Mouse (Mus musculus): ENCODE measurements around the gene Gbgt1. TPM values are rescaled to one million over a fixed set of nuclear protein-coding genes. Genes with fewer than 3 reads are reported as not detected.

Gbgt1 gene
- polyA plus RNA-seq, 1 experiment from 2014 or later, result 0.13 TPM

DNA sequence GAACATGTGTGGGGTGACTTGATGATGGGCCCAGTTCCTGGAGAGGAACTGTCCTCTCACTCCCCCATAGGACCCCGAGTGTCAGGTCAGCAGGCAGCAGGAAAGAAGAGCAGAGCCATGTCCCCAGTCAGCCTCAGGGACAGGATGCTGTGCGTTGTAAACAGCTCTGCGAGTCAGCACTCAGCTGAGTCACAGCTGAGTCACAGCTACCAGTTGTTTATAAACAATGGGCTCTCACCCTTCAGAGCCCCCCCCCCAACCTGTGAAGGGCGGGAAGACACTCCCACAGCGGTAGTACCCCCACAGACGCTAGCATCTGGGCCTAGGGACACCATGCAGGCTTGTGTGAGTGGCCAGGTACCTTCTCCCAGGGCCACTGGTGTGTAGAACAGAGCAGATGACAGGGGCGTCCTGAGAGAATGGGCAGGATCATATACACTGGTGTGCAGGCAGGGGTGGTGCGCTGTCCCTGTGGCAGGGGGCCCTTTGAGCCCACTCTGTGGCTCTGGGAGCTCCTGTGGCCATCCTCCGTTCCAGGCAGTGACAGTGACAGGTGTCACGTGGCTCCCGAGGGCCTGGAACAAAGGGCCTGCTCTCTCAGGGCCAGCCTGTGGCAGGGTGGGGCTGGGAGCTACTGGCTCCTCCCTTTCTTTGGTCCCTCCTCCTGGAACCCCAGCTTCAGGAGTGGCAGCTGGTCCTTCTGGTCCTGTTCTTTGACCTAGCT is 28.7 kb downstream of the Gbgt1 start:
- H3K4me1 ChIP-seq, result peaks cover 42% of the 10 kb centered on the region

DNA sequence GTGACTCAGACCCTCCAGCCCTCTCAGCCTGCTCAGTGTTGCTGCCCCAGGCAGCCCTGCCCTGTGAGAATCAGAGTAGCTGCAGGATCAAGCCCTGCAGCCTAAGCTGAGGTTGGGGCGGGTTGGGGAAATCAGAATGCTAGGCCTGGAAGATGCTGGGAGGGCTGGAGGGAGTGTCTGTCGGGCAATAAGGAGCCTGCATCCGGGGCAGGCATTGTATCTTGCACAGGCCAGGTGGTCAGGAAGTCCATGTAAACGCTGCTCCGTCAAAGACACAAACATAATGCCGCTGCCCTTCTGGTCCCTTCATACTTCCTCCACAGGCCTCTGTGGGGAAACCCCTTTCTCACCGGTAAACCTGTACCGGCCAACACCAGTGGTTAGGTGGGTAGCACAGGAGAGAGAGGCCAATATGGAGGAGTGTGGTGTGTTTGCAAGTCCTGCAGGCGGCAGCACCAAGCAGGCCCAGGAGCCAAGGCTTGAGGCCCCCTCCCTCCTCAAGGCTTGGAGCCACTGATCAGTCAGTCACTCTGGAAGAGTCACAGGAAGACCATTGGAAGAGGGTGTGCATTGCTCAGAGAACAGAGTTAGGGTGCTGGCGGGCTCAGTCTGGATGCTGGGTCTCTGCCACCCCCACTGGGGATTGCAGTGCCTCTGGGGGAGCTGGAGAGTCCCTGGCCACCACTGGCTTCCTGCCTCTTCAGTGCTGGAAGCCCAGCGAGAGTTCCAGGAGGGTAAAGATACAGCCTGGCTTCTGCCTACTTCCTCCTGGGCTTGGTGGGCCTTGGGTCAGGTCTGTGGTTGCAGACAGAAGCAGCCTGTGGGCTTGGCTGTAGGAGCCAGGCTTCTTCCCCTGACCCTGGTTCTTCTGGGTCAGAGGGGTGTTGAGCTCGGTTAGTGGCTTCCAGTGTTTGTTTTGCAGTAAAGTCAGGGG is 29.5 kb downstream of the Gbgt1 start:
- Histone ChIP-seq H3K36me3 (no peaks in the 10 kb centered on the region), H3K4me3 (0 out of 2 replicates have a peak overlapping the region, but pooled peaks have one; percentile 6), H3K27me3 (ENCODE audit: insufficient read depth, poor library complexity, severe bottlenecking) (no peaks in the 10 kb centered on the region), H3K9me3 (no peaks in the 10 kb centered on the region), H3K27ac (peak overlapping the region; percentile 80), H3K4me1 (peaks cover 45% of the 10 kb centered on the region)
- WGBS, result 49% methylated on average over 12 of the region's 12 CpGs
- no peak for DNase-seq (ENCODE audit: low spot score)

More for the DNA sequence above, 28.7 kb downstream of the Gbgt1 start:
- Histone ChIP-seq H3K27ac (peak overlapping the region; percentile 80), H3K36me3 (no peaks in the 10 kb centered on the region), H3K9me3 (no peaks in the 10 kb centered on the region), H3K27me3 (ENCODE audit: insufficient read depth, poor library complexity, severe bottlenecking) (no peaks in the 10 kb centered on the region), H3K4me3 (0 out of 2 replicates have a peak overlapping the region, but pooled peaks have one; percentile 6)
- WGBS, result 18% methylated on average over 11 of the region's 11 CpGs
- peak; percentile 88 for DNase-seq (ENCODE audit: low spot score)

DNA sequence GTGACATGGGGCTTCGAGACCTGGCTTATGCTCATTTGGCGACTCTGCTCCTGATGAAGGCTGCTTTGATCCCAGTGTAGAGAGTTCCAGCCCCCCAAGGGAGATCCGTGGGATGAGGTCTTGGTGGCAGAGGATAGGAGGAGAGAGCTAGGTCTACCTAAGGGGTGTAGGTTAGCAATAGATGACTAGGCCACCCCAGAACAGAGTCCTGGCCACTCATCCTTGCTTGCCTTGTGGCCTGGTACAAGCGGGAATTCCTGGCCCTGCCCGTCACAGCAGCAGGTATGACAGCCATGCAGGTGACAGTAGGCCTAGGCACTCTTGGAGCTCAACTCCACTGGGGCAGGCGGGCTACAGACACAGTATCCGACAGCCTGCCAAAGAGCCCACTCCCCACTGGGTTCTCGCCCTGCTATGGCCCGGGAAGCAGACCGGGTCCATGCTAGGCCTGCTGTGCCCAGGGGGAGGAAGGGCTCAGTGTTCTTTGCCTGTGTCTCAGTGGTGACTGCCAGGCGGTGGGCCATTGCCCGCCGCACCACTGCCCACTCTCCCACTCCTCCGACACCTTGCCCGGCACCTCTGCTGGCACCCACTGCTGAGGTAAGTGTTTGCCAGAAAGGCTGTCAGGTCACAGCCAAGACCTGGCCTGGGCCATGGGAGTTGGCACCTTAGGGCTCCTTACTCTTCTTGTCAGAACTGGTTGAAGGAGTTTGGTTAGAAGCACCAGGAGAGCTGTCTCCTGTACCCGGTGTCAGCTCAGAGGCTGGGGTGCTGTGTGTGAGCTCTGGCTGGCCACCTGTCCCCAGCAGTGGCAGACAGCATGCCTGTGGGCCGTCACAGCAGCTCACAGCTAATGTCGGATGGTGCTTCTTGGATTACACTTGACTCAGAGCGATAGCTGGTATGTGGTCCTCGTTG is 31.0 kb downstream of the Gbgt1 start:
- H3K36me3 ChIP-seq, result no peaks in the 10 kb centered on the region
- 80% methylated on average over 20 of the region's 20 CpGs for WGBS
- H3K4me1 ChIP-seq, result peaks cover 57% of the 10 kb centered on the region
- 0 out of 2 replicates have a peak overlapping the region, but pooled peaks have one; percentile 12 for H3K27ac ChIP-seq
- no peaks in the 10 kb centered on the region for H3K9me3 ChIP-seq
- H3K4me3 ChIP-seq, result no peak overlapping the region
- no peak for DNase-seq (ENCODE audit: low spot score)
- H3K27me3 ChIP-seq (ENCODE audit: insufficient read depth, poor library complexity, severe bottlenecking), result no peaks in the 10 kb centered on the region

DNA sequence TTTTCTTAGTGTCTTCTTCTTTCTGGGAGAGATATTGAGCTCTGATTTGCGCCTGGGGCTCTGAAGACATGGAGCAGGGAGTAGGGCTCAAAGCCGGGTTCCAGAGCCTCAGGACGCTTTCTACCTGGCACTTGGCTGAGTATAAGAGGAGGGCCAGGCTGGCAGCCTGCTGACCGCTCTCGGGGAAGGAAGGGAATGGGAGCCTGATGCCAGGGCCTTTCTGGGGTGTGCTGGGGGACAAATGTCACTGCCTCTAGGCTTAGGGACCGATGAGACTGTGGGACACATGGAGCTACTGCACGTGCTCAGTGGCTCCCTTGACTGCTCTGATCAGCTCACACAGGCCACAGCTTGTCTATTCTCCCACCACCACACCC is 31.7 kb downstream of the Gbgt1 start:
- Histone ChIP-seq H3K4me3 (no peak overlapping the region), H3K4me1 (peaks cover 63% of the 10 kb centered on the region), H3K9me3 (no peaks in the 10 kb centered on the region), H3K27me3 (ENCODE audit: insufficient read depth, poor library complexity, severe bottlenecking) (no peaks in the 10 kb centered on the region), H3K27ac (no peak overlapping the region), H3K36me3 (no peaks in the 10 kb centered on the region)
- WGBS, result 73% methylated on average over 7 of the region's 7 CpGs
- no peak for DNase-seq (ENCODE audit: low spot score)

DNA sequence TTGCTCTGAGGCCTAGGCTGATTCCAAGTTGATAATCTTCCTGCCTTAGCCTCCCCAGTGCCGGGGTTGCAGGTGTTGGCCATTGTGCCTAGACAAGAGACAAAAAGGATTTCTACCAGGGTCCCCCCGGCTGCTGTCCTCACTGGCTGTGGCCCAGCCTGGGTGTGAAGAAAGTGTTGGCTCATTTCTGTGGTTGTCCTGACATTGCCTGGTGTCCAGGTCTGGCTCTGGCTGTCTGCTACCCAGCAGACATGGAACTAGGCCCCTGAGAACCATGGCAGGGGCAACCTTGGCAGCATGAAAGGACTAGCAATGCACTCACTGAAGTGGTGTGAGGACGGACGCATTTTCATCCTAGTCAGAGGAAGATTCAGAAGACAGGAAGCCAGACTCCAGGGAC is 33.2 kb downstream of the Gbgt1 start:
- no peaks in the 10 kb centered on the region for H3K27me3 ChIP-seq (ENCODE audit: insufficient read depth, poor library complexity, severe bottlenecking)
- H3K4me1 ChIP-seq, result peaks cover 68% of the 10 kb centered on the region
- no peaks in the 10 kb centered on the region for H3K9me3 ChIP-seq
- no peak overlapping the region for H3K4me3 ChIP-seq
- no peak overlapping the region for H3K27ac ChIP-seq
- WGBS, result 84% methylated on average over 4 of the region's 4 CpGs
- no peak for DNase-seq (ENCODE audit: low spot score)
- H3K36me3 ChIP-seq, result no peaks in the 10 kb centered on the region

DNA sequence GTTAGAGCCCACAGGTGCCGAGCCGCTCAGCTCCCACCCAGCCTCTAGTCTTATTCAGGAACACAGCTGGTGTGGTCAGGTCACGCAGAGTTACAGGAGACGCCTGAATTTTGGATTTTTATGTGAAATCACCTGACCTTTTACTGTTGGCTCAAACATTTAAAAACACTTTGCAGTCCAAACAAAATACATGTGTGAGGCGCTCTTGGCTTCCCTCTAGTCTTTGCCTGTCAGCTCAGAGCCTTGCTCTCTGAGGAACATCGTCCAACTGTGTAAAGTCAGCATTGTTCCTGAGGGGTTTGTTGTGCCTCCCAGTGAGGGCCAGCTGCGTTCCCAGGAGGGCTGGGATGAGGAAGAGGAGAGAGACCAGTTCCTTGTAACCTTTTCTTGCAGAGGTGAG is 33.6 kb downstream of the Gbgt1 start:
- no peaks in the 10 kb centered on the region for H3K9me3 ChIP-seq
- no peaks in the 10 kb centered on the region for H3K36me3 ChIP-seq
- WGBS, result 77% methylated on average over 7 of the region's 7 CpGs
- peaks cover 68% of the 10 kb centered on the region for H3K4me1 ChIP-seq
- no peak overlapping the region for H3K27ac ChIP-seq
- no peak for DNase-seq (ENCODE audit: low spot score)
- no peaks in the 10 kb centered on the region for H3K27me3 ChIP-seq (ENCODE audit: insufficient read depth, poor library complexity, severe bottlenecking)
- no peak overlapping the region for H3K4me3 ChIP-seq

DNA sequence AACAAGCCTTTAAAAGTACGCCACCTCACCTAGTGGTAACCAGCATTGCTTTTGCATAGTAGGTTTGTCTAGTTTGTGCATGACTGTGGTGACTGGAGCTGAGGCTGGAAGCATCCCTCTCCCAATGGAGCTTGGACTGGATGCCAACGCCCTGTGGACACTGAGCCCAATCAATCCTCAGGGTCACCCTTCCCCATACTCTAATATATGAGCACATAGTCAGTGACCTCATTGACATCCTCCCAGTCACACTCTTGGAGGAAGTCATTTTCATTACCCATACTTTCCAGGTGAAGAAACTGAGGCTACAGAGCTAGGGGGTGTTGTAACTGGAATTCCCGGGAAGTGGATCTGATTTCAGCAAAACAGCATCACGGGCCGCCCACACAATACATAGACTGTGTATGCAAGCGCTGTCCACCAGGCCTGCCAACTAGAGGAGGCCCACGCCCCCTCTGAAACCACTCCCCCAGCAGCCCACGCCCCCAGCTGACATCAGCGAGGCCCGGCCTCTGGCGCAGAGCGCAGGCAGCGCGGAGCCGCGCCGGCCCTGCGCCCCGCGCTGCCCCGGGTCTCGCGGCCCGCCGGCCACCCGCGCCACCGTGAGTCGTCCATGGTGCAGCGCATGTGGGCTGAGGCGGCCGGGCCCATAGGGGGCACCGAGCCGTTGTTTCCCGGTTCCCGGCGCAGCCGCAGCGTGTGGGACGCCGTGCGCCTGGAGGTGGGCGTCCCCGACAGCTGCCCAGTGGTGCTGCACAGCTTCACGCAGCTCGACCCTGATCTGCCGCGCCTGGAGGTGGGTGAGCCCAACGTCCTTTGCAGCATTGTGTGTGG is 36.5 kb downstream of the Gbgt1 start:
- Histone ChIP-seq H3K36me3 (no peaks in the 10 kb centered on the region), H3K9me3 (no peaks in the 10 kb centered on the region), H3K27me3 (ENCODE audit: insufficient read depth, poor library complexity, severe bottlenecking) (no peaks in the 10 kb centered on the region), H3K4me3 (peak overlapping the region; percentile 77), H3K27ac (peak overlapping the region; percentile 89), H3K4me1 (peaks cover 71% of the 10 kb centered on the region)
- DNase-seq (ENCODE audit: low spot score), result peak; percentile 93
- 6% methylated on average over 49 of the region's 49 CpGs for WGBS

DNA sequence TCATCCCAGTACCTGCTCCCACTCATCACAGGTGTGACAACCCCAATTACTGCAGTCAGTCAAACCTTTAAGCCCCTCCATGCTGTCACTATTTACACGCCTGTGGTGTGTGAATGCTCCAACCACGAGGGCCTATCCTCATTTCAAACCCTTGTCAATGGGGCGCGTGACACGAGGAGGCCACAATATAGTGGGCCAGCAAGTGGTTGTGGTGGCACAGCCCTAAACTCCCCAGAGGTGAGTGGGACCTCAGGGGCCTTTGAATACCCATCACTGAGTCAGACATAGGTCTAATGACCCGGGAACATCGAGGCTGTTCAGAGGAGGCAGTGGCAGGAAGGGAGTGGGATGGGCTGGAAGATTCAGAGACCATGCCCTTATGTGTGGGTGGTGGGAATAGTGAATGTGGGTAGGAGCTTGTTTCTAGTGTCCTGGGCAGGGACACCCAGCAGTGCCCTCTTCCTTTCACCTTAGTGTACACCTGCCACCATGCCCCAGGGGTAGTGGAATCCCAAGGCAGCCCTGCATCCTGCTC is 37.3 kb downstream of the Gbgt1 start:
- Histone ChIP-seq H3K36me3 (no peaks in the 10 kb centered on the region), H3K27me3 (ENCODE audit: insufficient read depth, poor library complexity, severe bottlenecking) (no peaks in the 10 kb centered on the region), H3K4me1 (peaks cover 79% of the 10 kb centered on the region), H3K27ac (peak overlapping the region; percentile 89), H3K4me3 (peak overlapping the region; percentile 77), H3K9me3 (no peaks in the 10 kb centered on the region)
- no peak for DNase-seq (ENCODE audit: low spot score)
- 66% methylated on average over 7 of the region's 7 CpGs for WGBS

DNA sequence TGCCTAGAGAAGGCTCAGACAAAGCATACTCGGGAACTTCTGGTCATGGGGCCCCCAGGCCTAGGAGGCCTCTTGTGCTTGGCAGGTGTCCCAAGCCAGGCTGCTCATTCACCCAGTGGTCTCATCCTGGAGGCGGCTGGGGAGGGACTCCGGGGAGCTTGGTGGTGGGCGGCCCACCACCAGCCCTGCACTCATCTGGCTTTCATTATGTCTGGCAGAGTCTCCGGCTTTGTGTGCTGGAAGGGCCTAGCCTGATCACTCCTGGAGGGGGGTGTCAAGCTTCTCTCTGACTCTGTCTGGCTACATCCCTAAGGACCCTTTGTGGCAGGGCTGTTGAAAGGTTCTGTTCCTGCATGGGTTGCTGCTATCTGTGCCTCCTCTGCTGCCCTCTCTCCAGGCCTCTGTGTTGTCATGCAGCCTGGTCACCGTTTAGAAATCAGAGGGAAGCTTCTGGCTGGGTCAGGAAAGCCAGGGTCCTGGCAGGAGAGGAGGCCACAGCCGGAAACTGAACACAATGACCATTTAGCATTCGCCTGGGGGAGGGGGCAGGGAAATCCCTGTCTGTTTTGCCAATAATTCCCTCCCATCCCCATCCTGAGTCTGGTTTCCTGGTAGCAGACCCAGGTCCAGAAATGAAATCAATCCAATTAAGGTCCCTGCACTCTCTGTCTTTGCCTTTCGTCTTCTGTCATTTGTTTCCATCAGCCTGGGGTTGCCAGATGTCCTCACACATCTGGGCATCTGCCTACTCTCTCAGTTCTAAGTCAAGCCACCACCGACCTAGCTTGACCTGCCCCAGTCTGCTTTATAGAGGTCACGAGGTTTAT is 38.0 kb downstream of the Gbgt1 start:
- Histone ChIP-seq H3K4me1 (peaks cover 82% of the 10 kb centered on the region), H3K27me3 (ENCODE audit: insufficient read depth, poor library complexity, severe bottlenecking) (no peaks in the 10 kb centered on the region), H3K9me3 (no peaks in the 10 kb centered on the region), H3K36me3 (no peaks in the 10 kb centered on the region), H3K27ac (peak overlapping the region; percentile 74), H3K4me3 (peak overlapping the region; percentile 77)
- DNase-seq (ENCODE audit: low spot score), result no peak
- WGBS, result 37% methylated on average over 11 of the region's 11 CpGs

DNA sequence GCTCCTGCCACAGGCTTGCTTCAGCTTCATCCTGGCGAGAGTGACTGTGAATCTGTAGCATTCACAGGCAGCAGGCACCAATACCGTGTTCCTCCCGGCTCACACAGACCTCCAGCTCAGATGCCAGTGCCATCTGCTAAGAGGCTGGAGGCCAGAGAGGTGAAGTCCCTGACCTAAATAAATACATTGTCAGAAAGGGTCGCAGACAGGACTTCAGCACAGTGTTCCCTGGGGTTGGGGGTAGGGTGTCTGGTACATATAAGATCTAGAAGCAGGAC is 38.5 kb downstream of the Gbgt1 start:
- Histone ChIP-seq H3K36me3 (no peaks in the 10 kb centered on the region), H3K27ac (peak overlapping the region; percentile 74), H3K4me3 (peak overlapping the region; percentile 77; the same call in 1 of the 2 replicates), H3K4me1 (peaks cover 84% of the 10 kb centered on the region), H3K27me3 (ENCODE audit: insufficient read depth, poor library complexity, severe bottlenecking) (no peaks in the 10 kb centered on the region), H3K9me3 (no peaks in the 10 kb centered on the region)
- DNase-seq (ENCODE audit: low spot score), result no peak
- 48% methylated on average over 4 of the region's 4 CpGs for WGBS

DNA sequence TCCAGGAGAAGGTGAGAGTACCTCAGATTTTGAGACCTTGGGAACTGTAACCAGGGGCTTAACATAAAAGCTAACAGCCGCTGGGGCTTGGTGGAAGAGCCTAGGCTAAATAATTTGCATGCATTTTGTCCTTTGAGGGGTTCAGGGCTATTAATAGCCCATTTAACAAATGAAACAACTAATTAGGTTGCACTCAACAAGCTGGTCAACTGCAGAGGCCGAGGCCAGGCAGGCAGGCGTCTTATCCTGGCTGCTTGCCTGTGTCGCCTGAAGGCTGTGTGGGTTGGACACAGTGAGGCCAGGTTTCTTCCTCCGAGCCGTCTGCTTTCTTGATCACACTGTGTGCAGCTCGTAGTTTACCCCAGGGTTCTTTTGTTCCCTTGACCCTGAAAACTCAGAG is 39.0 kb downstream of the Gbgt1 start:
- 60% methylated on average over 7 of the region's 7 CpGs for WGBS
- Histone ChIP-seq H3K4me1 (peaks cover 83% of the 10 kb centered on the region), H3K36me3 (no peaks in the 10 kb centered on the region), H3K27me3 (ENCODE audit: insufficient read depth, poor library complexity, severe bottlenecking) (no peaks in the 10 kb centered on the region), H3K4me3 (no peak overlapping the region), H3K27ac (peak overlapping the region; percentile 74; the same call in 1 of the 2 replicates), H3K9me3 (no peaks in the 10 kb centered on the region)
- no peak for DNase-seq (ENCODE audit: low spot score)
